Mouse (Mus musculus): ENCODE results near the gene Hist1h2bk. TPM values are rescaled to one million over a fixed set of nuclear protein-coding genes. Genes with fewer than 3 reads are reported as not detected.
A peak's percentile ranks its signal among the peaks of the same experiment; 100 is the strongest.
"Not testable (repeated sequence)": the region's sequence is repeated elsewhere in the genome, so short reads cannot be mapped to it uniquely, and the experiment has no call there.

Hist1h2bk gene
- polyA plus RNA-seq, 1 experiment from 2014 or later = 3.9 TPM

- DNase-seq (ENCODE audit: low spot score) = no peak
- Histone ChIP-seq H3K27me3 (replicated peaks; ENCODE audit: control insufficient read depth, insufficient read depth, low read length) (no peaks in the 10 kb centered on the region), H3K4me2 (ENCODE audit: low read depth, low read length) (peak overlapping the region; percentile 61), H3K27ac (replicated peaks; ENCODE audit: low read depth, low read length) (peak overlapping the region; percentile 92), H3K4me1 (ENCODE audit: control insufficient read depth, insufficient read depth, low read length) (peaks cover 23% of the 10 kb centered on the region), H3K36me3 (ENCODE audit: control insufficient read depth, insufficient read depth, low read length) (no peaks in the 10 kb centered on the region), H3K4me3 (ENCODE audit: low read depth, low read length) (peak overlapping the region; percentile 42), H3K9ac (ENCODE audit: low read depth, low read length) (peak overlapping the region; percentile 66), H3K9me3 (ENCODE audit: control insufficient read depth, low read length) (no peaks in the 10 kb centered on the region)
- WGBS = 2% methylated on average over 13 of the region's 13 CpGs
- no peak for ATAC-seq (ENCODE audit: low read depth)
Measured at GRCm38 (mm10) chr13:22041651-22042567, 6.2 kb downstream of the Hist1h2bk start.

GRCm38 (mm10) chr13:22042568-22043502, 7.2 kb downstream of the Hist1h2bk start, which contains the start of the genes Hist1h2ag and Hist1h2bj:
TSS of gene Hist1h2ag (minus strand) at chr13:22042944.
TSS of gene Hist1h2bj (plus strand) at chr13:22043214.
- not testable (repeated sequence) for H3K9me3 ChIP-seq (ENCODE audit: control insufficient read depth, low read length); H3K27me3 ChIP-seq (replicated peaks; ENCODE audit: control insufficient read depth, insufficient read depth, low read length); H3K36me3 ChIP-seq (ENCODE audit: control insufficient read depth, insufficient read depth, low read length)
- peaks cover 23% of the 10 kb centered on the region for H3K4me1 ChIP-seq (ENCODE audit: control insufficient read depth, insufficient read depth, low read length)
- H3K27ac ChIP-seq (replicated peaks; ENCODE audit: low read depth, low read length) = peak within 1 kb of the TSS; percentile 92
- ATAC-seq (ENCODE audit: low read depth) (peak; percentile 89), DNase-seq (ENCODE audit: low spot score) (peak; percentile 99)
- peak within 1 kb of the TSS; percentile 61 for H3K4me2 ChIP-seq (ENCODE audit: low read depth, low read length)
- H3K4me3 ChIP-seq (ENCODE audit: low read depth, low read length) = peak within 1 kb of the TSS; percentile 42
- peak within 1 kb of the TSS; percentile 66 for H3K9ac ChIP-seq (ENCODE audit: low read depth, low read length)
- WGBS = 0% methylated on average over 32 of the region's 80 CpGs

- peak overlapping the region; percentile 41 for H3K4me3 ChIP-seq (ENCODE audit: low read depth, low read length)
- peak; percentile 89 for DNase-seq (ENCODE audit: low spot score)
- no peaks in the 10 kb centered on the region for H3K27me3 ChIP-seq (replicated peaks; ENCODE audit: control insufficient read depth, insufficient read depth, low read length)
- H3K9ac ChIP-seq (ENCODE audit: low read depth, low read length) = peak overlapping the region; percentile 61
- no peaks in the 10 kb centered on the region for H3K9me3 ChIP-seq (ENCODE audit: control insufficient read depth, low read length)
- peak overlapping the region; percentile 61 for H3K4me2 ChIP-seq (ENCODE audit: low read depth, low read length)
- no peaks in the 10 kb centered on the region for H3K36me3 ChIP-seq (ENCODE audit: control insufficient read depth, insufficient read depth, low read length)
- WGBS = 1% methylated on average over 5 of the region's 14 CpGs
- H3K4me1 ChIP-seq (ENCODE audit: control insufficient read depth, insufficient read depth, low read length) = peaks cover 23% of the 10 kb centered on the region
- H3K27ac ChIP-seq (replicated peaks; ENCODE audit: low read depth, low read length) = peak overlapping the region; percentile 83
- ATAC-seq (ENCODE audit: low read depth) = 0 out of 2 replicates have a peak, but pooled peaks have one; percentile 1
Measured at GRCm38 (mm10) chr13:22043503-22044431, 8.1 kb downstream of the Hist1h2bk start.

GRCm38 (mm10) chr13:22044432-22045155, 8.9 kb downstream of the Hist1h2bk start:
- Histone ChIP-seq H3K36me3 (ENCODE audit: control insufficient read depth, insufficient read depth, low read length) (no peaks in the 10 kb centered on the region), H3K4me3 (ENCODE audit: low read depth, low read length) (peak overlapping the region; percentile 41; the same call in 1 of the 2 replicates), H3K27ac (replicated peaks; ENCODE audit: low read depth, low read length) (peak overlapping the region; percentile 83; the same call in 1 of the 2 replicates), H3K9me3 (ENCODE audit: control insufficient read depth, low read length) (no peaks in the 10 kb centered on the region), H3K9ac (ENCODE audit: low read depth, low read length) (peak overlapping the region; percentile 25; the same call in 1 of the 2 replicates), H3K4me2 (ENCODE audit: low read depth, low read length) (peak overlapping the region; percentile 61; the same call in 1 of the 2 replicates), H3K27me3 (replicated peaks; ENCODE audit: control insufficient read depth, insufficient read depth, low read length) (no peaks in the 10 kb centered on the region), H3K4me1 (ENCODE audit: control insufficient read depth, insufficient read depth, low read length) (peaks cover 23% of the 10 kb centered on the region)
- WGBS = 80% methylated on average over 6 of the region's 6 CpGs
- ATAC-seq (ENCODE audit: low read depth) (no peak), DNase-seq (ENCODE audit: low spot score) (no peak)

GRCm38 (mm10) chr13:22045311-22045710, 9.6 kb downstream of the Hist1h2bk start:
- Histone ChIP-seq H3K9me3 (ENCODE audit: control insufficient read depth, low read length) (no peaks in the 10 kb centered on the region), H3K27me3 (replicated peaks; ENCODE audit: control insufficient read depth, insufficient read depth, low read length) (no peaks in the 10 kb centered on the region), H3K27ac (replicated peaks; ENCODE audit: low read depth, low read length) (no peak overlapping the region), H3K4me2 (ENCODE audit: low read depth, low read length) (no peak overlapping the region), H3K36me3 (ENCODE audit: control insufficient read depth, insufficient read depth, low read length) (no peaks in the 10 kb centered on the region), H3K4me3 (ENCODE audit: low read depth, low read length) (no peak overlapping the region), H3K4me1 (ENCODE audit: control insufficient read depth, insufficient read depth, low read length) (peaks cover 17% of the 10 kb centered on the region), H3K9ac (ENCODE audit: low read depth, low read length) (no peak overlapping the region)
- no peak for ATAC-seq (ENCODE audit: low read depth)
- no peak for DNase-seq (ENCODE audit: low spot score)
- WGBS = 52% methylated on average over 2 of the region's 2 CpGs

GRCm38 (mm10) chr13:22049041-22049440, 13.4 kb downstream of the Hist1h2bk start:
- no peak overlapping the region for H3K4me3 ChIP-seq (ENCODE audit: low read depth, low read length)
- no peaks in the 10 kb centered on the region for H3K27me3 ChIP-seq (replicated peaks; ENCODE audit: control insufficient read depth, insufficient read depth, low read length)
- DNase-seq (ENCODE audit: low spot score) (no peak), ATAC-seq (ENCODE audit: low read depth) (no peak)
- no peaks in the 10 kb centered on the region for H3K9me3 ChIP-seq (ENCODE audit: control insufficient read depth, low read length)
- H3K4me1 ChIP-seq (ENCODE audit: control insufficient read depth, insufficient read depth, low read length) = peaks cover 5% of the 10 kb centered on the region; the same call in 1 of the 2 replicates
- H3K36me3 ChIP-seq (ENCODE audit: control insufficient read depth, insufficient read depth, low read length) = no peaks in the 10 kb centered on the region
- H3K27ac ChIP-seq (replicated peaks; ENCODE audit: low read depth, low read length) = no peak overlapping the region
- H3K9ac ChIP-seq (ENCODE audit: low read depth, low read length) = no peak overlapping the region
- H3K4me2 ChIP-seq (ENCODE audit: low read depth, low read length) = no peak overlapping the region
- WGBS = 72% methylated on average over 2 of the region's 2 CpGs

GRCm38 (mm10) chr13:22049737-22050440, 14.2 kb downstream of the Hist1h2bk start:
- Histone ChIP-seq H3K4me1 (ENCODE audit: control insufficient read depth, insufficient read depth, low read length) (no peaks in the 10 kb centered on the region), H3K4me2 (ENCODE audit: low read depth, low read length) (peak overlapping the region; percentile 75), H3K27me3 (replicated peaks; ENCODE audit: control insufficient read depth, insufficient read depth, low read length) (no peaks in the 10 kb centered on the region), H3K27ac (replicated peaks; ENCODE audit: low read depth, low read length) (peak overlapping the region; percentile 84), H3K9ac (ENCODE audit: low read depth, low read length) (peak overlapping the region; percentile 54), H3K36me3 (ENCODE audit: control insufficient read depth, insufficient read depth, low read length) (no peaks in the 10 kb centered on the region), H3K4me3 (ENCODE audit: low read depth, low read length) (peak overlapping the region; percentile 59), H3K9me3 (ENCODE audit: control insufficient read depth, low read length) (no peaks in the 10 kb centered on the region)
- DNase-seq (ENCODE audit: low spot score) = peak; percentile 90
- WGBS = under 1% methylated on average over 14 of the region's 14 CpGs
- peak; percentile 13; the same call in 1 of the 2 replicates for ATAC-seq (ENCODE audit: low read depth)
